Mouse (Mus musculus): ENCODE measurements around the gene Rhod.

DNA sequence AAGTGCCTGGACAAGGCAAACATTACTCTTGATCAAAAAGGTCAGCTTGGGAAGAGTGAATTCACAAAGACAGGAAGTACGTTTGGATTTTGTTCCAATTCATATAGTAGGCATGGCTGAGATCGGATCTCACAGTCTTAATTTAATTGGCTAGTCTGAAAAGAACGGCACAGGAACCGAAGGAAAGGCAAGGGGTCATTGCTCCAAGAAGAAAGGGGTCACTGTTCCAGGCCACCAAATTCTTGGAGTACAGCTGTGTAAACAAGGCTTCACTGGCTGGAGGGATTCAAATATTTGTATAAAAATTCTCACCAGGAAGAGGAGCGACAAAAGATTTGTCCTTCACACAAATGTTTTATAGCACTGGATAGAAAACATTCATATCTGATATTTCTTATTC is 45.8 kb upstream of the Rhod start:
- no peak for TF ChIP-seq POLR2A (IDR thresholded peaks at IDR 0.05; ENCODE audit: control insufficient read depth in 1 of 2, insufficient read depth in 1 of 2, low read depth in 1 of 2, low read length in 2 of 2, poor library complexity in 1 of 2)
- TF ChIP-seq CTCF (IDR thresholded peaks at IDR 0.05 in 2 of 3, conservative IDR thresholded peaks at IDR 0.05 in 1 of 3; ENCODE audit: control insufficient read depth in 1 of 3, insufficient read depth in 1 of 3, low read depth in 2 of 3, low read length in 3 of 3, poor library complexity in 1 of 3, severe bottlenecking in 1 of 3) = no peak
- no peak for TF ChIP-seq NRF1 (IDR thresholded peaks at IDR 0.05; ENCODE audit: insufficient read depth, low read depth, low read length, poor library complexity, severe bottlenecking)
- TF ChIP-seq UBTF (IDR thresholded peaks at IDR 0.05; ENCODE audit: borderline replicate concordance, insufficient read depth, low read depth, low read length) = no peak
- TF ChIP-seq TAL1 (IDR thresholded peaks at IDR 0.05; ENCODE audit: low read length) = no peak
- no peak for TF ChIP-seq ZMIZ1 (IDR thresholded peaks at IDR 0.05; ENCODE audit: low read depth, low read length)
- no peak for TF ChIP-seq CHD2 (IDR thresholded peaks at IDR 0.05; ENCODE audit: low read length)
- no peak for TF ChIP-seq RCOR1 (IDR thresholded peaks at IDR 0.05; ENCODE audit: low read depth, low read length)
- no peak for TF ChIP-seq RAD21 (IDR thresholded peaks at IDR 0.05; ENCODE audit: low read depth, low read length)
- TF ChIP-seq USF2 (IDR thresholded peaks at IDR 0.05; ENCODE audit: borderline replicate concordance in 1 of 2, insufficient read depth in 1 of 2, low read depth in 1 of 2, low read length in 2 of 2) = no peak
- no peak for TF ChIP-seq MAX (IDR thresholded peaks at IDR 0.05; ENCODE audit: low read length)
- no peak for TF ChIP-seq GATA1 (IDR thresholded peaks at IDR 0.05; ENCODE audit: low read depth, low read length)
- TF ChIP-seq MYB (IDR thresholded peaks at IDR 0.05; ENCODE audit: low read depth, low read length) = no peak
- no peak for TF ChIP-seq EP300 (IDR thresholded peaks at IDR 0.05; ENCODE audit: low read depth in 1 of 2, low read length in 2 of 2)

Measured in MEL (cell line).